Mouse (Mus musculus): ENCODE results near the gene Parp1.

DNA sequence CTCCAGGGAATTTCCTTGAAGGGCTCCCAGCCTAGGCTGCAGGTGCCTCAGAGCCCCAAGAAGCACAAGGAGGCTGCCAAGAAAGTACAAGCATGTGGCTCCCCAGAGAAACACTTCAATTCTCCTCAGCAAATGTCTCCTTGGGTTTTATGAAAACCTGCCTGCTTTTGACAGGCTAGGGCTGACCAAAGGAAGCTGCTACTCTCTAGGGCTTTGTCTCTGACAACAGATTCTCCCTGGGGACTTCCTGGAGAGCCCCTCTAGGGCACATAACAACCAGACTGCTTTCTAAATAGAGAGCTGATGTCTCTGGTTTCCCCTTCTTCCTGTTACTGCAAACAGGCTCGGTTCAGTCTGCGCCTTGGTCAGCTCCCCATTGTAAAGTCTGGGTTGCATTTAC lies 27.5 kb upstream of the Parp1 start:
- no peak for TF ChIP-seq CTCF (IDR thresholded peaks at IDR 0.05; ENCODE audit: borderline replicate concordance, insufficient read depth, low read depth, low read length)
- no peak for TF ChIP-seq POLR2A (IDR thresholded peaks at IDR 0.05; ENCODE audit: borderline replicate concordance, insufficient read depth, low read length)

Measured in cerebellum, adult 2 months (tissue).